Mouse (Mus musculus): ENCODE data around the gene Tns2. TPM values are rescaled to one million over a fixed set of nuclear protein-coding genes. Genes with fewer than 3 reads are reported as not detected.
"Not testable (repeated sequence)": the region's sequence is repeated elsewhere in the genome, so short reads cannot be mapped to it uniquely, and the experiment has no call there.

The Tns2 gene
- 100 to 1,000 TPM; 119 to 121 TPM for total RNA-seq (2021)
- long read RNA-seq, experiment 1, full-length matches to known transcripts = 19 of 51 reads
- long read RNA-seq, experiment 1, partial matches to known transcripts = 22 of 51 reads
- long read RNA-seq, experiment 1, other reads (novel, unspliced or antisense) = 10 of 51 reads
- long read RNA-seq, experiment 2, full-length matches to known transcripts = 8 of 30 reads
- long read RNA-seq, experiment 2, partial matches to known transcripts = 11 of 30 reads
- long read RNA-seq, experiment 2, other reads (novel, unspliced or antisense) = 11 of 30 reads

DNA sequence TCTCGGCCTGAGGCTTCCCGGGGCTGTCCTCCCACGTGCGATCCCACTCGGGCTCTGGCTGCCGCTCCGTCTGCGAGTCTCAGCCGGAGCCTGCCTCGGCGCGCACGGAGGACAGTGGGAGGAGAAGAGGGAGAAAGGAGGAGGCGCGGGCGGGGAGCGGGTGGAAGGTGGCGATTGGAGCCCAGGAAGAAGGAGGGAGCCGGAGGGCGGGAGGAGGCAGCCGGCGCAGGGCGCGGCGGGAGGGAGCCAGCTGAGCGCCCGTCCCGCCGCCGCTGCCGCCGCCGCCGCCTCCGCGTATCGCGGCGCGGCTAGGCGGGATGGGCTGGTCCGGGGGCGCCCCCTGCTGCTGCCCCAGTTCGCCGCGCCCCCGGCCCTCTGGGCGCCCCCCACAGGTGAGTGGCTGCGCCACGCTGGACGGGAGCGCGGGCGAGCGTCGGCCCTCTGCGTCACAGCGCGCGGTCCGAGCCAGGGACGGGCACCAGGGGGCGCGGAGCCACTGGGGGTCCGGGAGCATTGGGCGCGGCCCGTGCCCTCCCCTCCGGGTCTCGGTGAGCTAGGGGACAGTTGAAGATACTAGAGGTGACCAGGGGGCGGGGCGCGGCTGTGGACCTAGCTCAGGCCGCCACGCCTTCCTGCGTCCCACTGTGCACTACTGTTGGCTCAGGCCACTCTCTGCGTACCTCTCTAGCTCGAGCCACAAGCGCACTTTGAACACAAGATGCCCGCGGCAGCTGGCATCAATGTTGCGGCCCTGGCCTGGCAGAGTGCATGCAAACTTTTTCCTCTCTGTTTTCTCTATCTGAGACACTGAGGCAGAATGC lies at the start of gene Tns2:
Gene Tns2 (plus strand): TSS at position 253 of the 821 bp plus-strand sequence.
- peak; percentile 86 to 89 for DNase-seq
- intact Hi-C loops (cut with DNase I) = no loop called here

DNA sequence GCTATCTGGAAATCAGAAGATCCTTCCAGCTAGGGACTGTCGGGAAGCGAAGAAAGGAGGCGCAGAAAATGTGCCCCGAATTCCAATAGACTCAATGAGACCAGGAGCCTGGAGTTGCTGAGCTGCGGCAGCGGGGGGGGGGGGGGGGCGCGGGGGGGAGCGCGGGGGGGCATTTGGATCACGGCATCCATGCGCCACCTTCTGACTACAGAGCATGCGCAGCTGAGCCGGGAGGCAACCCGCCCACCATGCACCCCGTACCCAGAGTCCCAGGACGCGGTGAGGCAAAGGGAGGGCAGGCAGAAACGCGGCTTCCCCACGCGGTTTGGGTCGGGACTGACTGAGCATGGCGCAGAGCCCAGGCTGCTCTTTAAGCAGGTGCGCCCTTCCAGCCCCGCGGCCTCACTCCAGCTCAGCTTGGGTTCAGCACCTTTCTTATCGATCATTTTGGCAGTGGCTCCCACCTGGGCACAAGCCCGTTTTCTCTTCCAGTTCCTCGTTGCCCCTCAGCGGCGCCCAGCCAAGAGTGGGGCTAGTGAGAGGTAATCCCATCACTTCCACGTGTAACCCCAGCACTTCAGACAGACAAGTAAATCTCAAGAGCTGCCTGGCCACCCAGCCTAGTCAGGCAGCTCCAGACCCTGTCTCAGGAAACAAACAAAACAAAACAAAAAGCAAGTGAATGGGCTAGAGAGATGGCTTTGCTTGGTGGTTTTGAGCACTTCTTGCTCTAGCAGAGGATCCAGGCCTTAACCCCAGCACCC lies 48.1 kb upstream of the Tns2 start:
- intact Hi-C loops (cut with DNase I) = no loop called here
- peak; percentile 45 to 48 for DNase-seq

DNA sequence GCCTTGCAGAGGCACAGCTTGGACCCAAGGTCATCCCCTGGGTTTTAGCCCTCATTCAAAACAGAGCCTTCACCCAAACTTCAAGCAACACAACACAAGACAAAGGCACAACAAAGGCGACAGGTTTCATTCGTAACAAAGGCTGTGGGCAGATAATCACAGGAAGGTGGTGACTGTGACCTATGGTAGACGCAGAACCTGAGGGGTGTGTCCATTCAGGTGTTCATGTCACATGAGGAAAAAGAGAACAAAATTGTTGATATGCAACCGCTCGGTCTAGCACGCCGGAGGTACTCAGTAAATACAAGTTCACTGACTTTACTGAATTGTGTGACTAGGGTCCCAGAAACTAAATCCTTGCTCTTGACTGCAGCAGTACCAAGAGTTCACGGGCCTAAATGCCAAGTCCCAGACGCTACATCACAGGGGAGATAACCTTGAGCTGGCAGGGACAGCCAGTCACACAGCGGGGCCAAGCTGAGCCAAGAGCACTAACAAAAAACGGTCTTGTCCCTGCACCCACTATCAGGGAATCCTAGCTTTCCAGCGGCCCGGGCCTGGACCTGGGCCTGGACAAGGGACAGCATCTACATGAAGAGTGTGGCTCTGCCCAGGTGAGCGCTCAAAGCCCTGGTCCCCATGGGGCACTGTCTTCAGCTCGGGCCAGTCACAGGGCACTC lies 43.6 kb upstream of the Tns2 start:
- DNase-seq = peak; percentile 16 to 25

DNA sequence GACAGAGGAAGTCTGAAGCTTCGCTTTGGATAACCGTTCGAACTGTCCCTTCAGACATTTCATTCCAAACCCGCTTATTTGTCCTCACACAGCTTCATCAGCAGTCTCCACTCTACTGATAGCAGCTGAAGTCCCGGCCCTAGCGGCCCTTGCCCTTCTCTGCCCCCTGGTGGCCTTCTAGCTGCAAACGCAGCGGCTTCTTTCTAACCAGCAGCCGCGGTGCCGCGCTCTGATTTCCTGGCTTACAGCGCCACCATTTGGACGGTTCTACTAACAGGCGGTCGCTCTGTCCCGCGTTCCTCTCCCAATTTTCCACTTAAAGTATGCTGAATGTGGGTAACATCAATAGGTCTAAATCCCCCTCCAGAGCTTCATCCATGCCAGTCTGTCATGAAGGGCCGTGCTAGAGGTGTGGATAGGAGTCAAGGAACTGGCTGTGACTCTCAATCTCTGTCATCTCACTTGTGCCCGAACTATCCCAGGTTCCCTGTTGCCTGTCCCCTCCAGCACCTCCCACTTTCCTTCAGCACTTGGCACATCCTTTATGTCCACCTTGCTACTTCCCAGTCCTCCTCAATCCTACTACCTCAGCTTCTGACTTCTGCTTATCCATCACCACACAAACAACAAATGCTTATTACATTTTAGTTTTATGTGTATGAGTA lies 34.4 kb upstream of the Tns2 start:
- DNase-seq = peak; percentile 95 to 98
- intact Hi-C loops (cut with DNase I) = loop anchor here (1.0 to 5.0 kb wide), 3 partner anchors 77 to 728 kb away; no protein-coding TSS in a partner anchor

More for the DNA sequence above, 43.6 kb upstream of the Tns2 start:
- intact Hi-C loops (cut with DNase I) = no loop called here

DNA sequence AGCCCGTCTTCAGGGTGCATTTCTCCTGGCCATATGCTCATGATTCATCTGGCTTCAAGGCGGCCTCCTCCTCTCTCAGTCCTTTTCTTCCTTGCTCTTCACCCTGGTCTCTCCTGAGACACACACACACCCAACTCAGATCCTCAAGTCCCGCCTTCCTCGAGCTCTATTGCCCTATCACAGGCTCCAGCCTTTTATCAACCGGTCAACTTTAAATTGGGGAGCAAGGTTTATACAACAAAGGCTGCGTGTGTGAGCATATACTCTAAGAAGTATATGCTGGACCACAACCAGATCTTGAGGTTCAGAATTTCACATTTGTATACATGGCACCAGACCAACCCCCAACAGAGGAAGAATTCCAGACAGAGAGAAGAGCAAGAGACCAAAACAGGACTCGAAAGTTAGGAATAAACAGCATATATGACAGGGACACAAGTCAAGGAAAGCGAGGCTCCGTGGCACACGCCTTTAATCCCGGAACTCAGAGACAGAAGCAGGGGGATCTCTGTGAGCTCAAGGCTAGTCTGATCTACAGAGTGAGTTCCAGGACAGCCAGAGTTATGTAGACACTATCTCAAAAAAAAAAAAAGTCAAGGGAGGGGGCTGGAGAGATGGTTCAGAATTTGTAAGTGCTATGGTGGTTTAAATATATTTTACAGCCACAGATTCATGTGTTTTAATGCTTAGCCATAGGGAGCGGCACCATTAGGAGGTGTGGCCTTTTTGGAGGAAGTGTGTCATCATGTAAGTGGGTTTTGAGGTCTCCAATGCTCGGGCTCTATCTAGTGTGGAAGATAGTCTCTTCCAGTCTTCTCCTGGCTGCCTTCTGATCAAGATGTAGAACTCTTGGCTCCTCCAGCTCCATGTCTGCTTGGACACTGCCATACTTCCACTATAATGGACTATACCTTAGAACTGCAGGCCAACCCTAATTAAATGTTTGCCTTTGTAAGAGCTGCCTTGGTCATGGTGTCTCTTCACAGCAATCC lies 29.4 kb upstream of the Tns2 start:
- intact Hi-C loops (cut with DNase I) = no loop called here
- DNase-seq = no peak

DNA sequence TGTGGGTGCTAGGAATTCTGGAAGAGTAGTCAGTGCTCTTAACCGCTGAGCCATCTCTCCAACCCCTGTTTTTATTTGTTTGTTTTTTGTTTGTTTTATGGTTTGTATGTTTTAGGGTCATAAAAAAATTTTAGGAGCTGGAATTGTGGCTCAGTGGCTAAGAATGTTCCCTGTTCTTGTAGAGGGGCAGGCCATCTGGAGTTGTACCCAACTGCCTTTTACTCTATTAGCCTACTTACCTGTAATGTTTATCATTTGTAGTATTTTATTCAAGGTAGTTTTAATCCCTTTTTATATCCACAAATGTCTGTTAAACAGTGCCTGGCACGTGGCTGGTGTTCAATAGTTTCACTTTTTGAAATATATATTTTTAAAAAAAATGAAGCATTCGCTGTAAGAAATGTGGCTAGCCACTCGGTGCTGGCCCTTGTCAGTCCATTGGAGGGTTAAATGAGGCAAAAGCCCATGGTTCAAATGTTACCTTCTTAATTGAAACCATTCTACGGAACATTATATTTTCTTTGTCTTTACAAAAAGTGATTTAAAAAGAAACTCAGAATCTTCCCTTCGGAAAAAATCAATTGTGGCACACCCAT lies 27.2 kb upstream of the Tns2 start:
- DNase-seq = no peak
- intact Hi-C loops (cut with DNase I) = no loop called here

DNA sequence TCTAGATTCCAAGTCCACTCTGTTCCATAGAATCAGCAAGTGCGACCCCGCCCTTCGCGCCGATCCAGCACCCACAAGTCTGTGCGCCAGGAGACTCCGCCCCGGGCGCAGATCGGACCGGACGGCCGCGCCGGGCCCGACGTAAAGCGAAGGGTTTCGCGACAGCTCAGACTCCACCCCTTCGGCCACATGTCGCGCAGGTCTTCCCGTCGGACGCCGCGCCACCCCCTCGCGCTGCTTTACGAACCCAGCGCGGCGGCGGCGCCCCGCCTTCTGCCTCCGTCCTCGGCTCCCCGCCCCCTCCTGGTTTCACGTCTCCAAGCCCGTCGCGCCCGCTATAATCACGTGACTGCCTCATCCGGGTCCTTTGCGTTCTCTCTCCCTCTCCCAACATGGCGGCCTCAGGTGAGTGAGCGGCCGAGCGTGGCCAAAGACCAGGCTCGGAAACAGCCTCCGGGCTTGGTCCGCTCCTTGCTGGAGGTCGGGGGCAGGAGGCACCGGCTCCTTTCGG lies 26.6 kb upstream of the Tns2 start, which contains the start of gene Eif4b:
Gene Eif4b (plus strand): TSS at position 215 of the 511 bp plus-strand sequence.
- intact Hi-C loops (cut with DNase I) = no loop called here
- peak; percentile 99 for DNase-seq

DNA sequence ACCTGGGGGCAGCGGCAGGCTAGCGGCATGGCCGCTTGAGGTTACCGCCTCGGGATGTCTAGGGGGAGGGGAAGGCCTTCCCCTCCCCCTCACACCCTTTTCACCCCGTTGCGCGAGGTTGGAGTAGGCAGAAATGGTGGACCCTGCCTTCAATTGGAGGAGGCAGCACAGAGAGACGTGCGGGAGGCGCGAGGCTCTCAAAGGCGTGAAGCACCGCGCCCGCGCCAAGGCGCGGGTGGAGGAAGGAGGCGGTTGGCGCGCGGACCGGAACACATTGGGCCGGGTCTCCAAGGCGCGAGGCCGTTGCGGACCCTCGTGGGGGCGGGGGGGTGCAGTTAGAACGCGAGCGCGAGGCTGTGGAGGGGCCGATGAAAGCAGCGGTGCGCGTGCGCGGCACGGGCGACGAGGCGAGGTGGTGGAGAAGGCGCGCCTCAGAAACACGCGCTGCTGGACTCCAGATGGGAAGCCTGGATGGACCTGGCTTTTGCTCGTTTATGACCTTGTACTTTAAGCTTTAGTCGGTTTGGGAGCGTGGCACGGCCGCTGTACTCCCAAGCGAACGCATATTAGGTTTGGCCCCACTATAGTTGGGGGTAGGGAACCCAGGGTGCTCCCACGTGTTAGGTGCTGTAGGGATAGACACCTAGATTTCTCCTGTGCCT lies 26.0 kb upstream of the Tns2 start:
- peak; percentile 64 to 69 for DNase-seq
- intact Hi-C loops (cut with DNase I) = no loop called here

DNA sequence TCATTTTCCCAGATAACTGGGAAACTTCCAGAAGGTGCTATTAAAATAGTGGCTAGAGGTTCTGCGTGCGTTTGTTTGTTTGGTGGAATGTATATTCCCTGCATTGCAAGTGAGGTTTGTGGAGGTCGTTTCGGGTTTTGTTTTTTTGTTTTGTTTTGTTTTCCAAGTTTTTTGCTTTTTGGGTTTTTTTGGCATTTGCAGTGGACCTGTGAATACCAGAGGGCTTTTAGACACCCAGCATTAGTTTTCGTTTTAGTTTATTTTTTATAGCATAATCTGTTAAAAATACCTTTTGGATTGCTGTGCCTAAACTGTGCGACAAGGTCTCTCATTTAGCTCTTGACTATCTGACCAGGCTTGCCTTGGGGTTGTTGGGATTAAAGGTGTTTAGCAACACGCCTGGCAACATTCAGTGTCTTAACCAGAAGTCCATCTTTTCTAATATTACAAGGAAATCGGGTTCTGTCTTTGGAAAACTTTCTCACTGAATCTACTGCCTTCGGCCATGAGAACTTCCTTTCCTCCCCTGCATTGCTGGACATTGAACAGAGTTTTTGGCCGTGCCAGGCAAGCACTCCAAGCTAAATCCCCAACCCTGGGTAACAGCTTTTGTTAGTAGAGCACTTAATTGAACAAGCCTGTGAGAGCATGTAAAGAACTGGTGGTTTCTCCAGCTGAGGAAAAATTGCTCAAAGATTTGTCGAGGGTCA lies 25.2 kb upstream of the Tns2 start:
- no peak for DNase-seq
- intact Hi-C loops (cut with DNase I) = no loop called here

DNA sequence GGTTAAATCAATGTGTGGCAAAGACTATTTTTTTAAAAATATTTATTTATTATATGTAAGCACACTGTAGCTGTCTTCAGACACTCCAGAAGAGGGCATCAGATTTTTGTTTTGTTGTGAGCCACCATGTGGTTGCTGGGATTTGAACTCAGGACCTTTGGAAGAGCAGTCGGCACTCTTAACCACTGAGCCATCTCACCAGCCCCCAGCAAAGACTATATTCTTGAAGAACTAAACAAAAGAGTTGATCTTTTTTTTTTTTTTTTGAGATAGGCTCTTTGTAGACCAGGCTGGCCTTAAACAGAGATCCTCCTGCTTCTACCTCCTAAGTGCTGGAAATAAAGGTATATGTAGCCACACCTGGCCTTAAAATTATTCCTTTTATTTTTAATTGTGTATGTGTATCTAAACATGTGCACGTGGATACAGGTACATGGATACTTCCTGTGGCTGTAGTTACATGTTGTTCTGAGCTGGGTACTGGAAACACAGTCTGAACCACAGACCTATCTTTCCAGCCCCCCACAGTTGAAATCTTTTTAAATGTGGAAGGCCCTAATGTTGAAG lies 23.0 kb upstream of the Tns2 start:
- DNase-seq = no peak
- intact Hi-C loops (cut with DNase I) = no loop called here

DNA sequence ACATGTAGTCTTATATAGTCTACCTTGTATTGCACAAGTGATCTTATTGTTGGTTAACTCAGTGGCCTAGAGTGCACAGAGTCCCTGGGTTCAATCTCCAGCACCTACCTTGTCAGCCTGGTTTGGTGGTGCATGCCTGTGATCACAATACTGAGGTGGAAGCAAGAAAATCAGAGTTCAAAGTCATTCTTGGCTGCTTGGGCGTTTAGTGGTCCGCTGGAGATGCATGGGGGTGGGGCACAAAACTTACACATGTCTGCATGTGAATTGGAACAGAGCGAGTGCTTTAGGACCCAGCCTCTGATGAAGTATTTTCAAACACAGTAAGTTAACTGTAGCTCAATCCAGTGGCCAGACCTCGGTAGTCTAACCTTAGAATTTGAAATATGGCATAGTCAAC lies 21.0 kb upstream of the Tns2 start:
- intact Hi-C loops (cut with DNase I) = no loop called here
- no peak for DNase-seq

DNA sequence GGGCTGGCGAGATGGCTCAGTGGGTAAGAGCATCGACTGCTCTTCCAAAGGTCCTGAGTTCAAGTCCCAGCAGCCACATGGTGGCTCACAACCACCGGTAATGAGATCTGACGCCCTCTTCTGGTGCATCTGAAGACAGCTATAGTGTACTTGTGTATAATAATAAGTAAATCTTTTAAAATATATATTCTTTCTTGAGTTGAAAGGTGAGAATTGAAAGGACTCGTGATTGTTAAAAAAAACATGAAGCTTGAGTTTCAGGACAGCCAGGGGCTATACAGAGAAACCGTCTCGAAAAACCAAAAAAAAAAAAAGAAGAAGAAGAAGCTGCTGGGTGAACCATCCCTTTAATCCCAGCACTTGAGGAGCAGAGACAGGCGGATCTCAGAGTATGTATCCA lies 20.3 kb upstream of the Tns2 start:
- DNase-seq = not testable (repeated sequence)

DNA sequence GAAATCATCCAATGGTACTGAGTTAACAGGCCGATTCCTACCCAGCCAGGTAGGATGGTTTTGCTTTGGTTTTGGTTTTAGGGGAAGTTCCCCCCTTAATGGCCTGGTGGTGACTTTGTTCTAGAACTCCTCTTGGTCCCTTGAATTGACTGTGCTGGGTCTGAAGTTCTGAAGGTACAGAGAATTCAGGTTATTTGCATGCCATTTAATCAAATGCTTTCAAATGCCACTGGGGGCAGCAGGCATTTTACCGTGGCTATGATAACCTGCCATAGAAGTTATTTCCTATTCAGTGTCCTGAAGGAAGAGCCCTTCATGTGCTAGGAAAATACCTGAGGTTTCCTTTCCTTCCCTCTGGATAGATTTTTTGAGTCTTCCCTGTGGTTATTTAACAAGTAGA lies 19.8 kb upstream of the Tns2 start:
- intact Hi-C loops (cut with DNase I) = no loop called here
- no peak for DNase-seq

More for the DNA sequence above, 20.3 kb upstream of the Tns2 start:
- intact Hi-C loops (cut with DNase I) = not testable (repeated sequence)

DNA sequence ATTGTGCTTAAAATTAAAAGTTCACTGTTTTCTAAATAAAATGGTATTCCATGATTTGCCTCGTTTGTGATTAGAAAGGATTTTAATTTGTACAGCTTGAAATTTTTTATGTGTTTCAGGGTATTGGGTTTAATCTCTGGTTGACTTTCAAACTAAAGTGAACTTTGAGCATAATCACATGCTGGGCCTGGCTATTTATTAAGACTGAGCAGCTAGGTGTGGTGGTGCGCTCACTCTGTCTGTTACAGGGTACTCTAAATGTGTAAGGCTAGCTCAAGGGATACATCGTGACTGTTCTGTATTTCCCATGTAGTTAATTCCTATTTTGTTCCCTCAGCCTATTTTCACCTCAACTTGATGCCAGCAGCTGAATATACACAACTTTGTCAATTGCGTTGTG lies 18.1 kb upstream of the Tns2 start:
- DNase-seq = no peak
- intact Hi-C loops (cut with DNase I) = no loop called here

DNA sequence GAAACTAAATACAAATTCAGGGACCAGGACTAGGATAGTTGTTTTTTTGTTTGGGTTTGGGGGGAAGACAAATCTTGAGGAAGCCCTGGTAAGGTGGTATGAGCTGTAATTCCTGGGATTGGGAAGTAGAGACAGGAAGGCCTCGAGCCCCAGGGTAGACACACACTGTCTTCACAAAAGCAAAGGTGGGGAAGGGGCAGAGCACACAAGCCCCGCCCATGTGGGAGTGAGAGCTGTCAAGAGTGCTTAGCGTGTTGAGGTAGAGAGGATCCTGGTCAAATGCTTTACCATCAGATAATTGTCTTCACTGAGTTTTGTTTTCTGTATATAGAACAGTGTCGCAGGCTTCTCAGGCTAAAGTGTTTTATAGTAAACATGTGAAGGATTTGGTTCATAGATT lies 17.2 kb upstream of the Tns2 start:
- no peak for DNase-seq
- intact Hi-C loops (cut with DNase I) = no loop called here

DNA sequence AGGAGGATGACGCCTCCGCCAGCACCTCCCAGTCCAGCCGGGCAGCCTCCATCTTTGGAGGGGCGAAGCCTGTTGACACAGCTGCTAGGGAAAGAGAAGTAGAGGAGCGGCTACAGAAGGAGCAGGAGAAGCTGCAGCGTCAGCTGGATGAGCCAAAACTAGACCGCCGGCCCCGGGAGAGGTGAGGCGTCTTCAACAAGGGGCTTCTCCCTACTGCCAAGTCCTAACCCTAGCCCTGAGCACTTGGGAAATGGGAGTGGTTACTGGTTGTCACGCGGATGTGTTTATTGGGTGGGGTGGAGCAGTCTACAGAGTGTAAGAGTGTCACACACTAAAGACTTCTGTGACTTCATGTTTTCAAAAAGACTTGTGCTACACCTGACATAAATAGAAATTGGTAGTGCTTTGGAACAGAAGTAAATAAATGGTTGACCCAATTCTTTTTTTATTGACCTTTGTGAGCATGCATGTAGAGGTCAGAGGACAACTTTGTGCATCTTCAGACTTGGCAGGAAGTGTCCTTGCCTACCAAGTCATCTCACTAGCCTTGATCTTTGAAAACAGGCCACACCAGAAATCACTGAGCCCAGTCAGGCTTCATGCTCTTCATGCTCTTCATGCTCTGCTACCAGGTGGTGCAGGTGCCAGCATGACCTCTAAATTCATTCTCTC lies 10.2 kb upstream of the Tns2 start:
- DNase-seq = no peak
- intact Hi-C loops (cut with DNase I) = loop anchor here (5.0 kb wide), 1 partner anchor 132 kb away; no protein-coding TSS in a partner anchor

All from heart, postnatal 14 days (tissue).